Mouse (Mus musculus) midbrain, embryonic 10.5 days (tissue): Measurements from ENCODE around the gene Krt2. TPM values are rescaled to one million over a fixed set of nuclear protein-coding genes. Genes with fewer than 3 reads are reported as not detected.
A peak's percentile ranks its signal among the peaks of the same experiment; 100 is the strongest.

Experiments
- DNase-seq: peaks from one replicate; pipeline ENCODE4 v3.0.0-alpha.2; 2017; ENCODE audit warnings: low spot score
- H3K27ac ChIP-seq: fragments of 300-500 bp; sonication (generic); replicated peaks from 2 replicates; pipeline ENCODE4 v1.5.1; 2016; ENCODE audit warnings: mild to moderate bottlenecking
- H3K27me3 ChIP-seq: fragments of 300-500 bp; sonication (generic); 2 replicates; pipeline ENCODE4 v1.6.1; 2016; ENCODE audit warnings: low read depth, mild to moderate bottlenecking; ENCODE audit not compliant: poor library complexity, severe bottlenecking
- H3K36me3 ChIP-seq: fragments of 300-500 bp; sonication (generic); 2 replicates; pipeline ENCODE4 v1.6.1; 2016; ENCODE audit warnings: mild to moderate bottlenecking, moderate library complexity
- H3K4me1 ChIP-seq: fragments of 300-500 bp; sonication (generic); 2 replicates; pipeline ENCODE4 v1.6.1; 2016
- H3K4me3 ChIP-seq: fragments of 300-500 bp; sonication (generic); 2 replicates; pipeline ENCODE4 v1.5.1; 2016; ENCODE audit warnings: mild to moderate bottlenecking, moderate library complexity
- H3K9me3 ChIP-seq: fragments of 300-500 bp; sonication (generic); replicated peaks from 2 replicates; pipeline ENCODE4 v1.6.1; 2016; ENCODE audit warnings: mild to moderate bottlenecking
- WGBS: fragments of 180-500 bp; shearing (Covaris S2); methylation state at CpG from one replicate; pipeline ENCODE4 v1.1.7; 2016; 5-methylcytosine and 5-hydroxymethylcytosine counted together
- polyA plus RNA-seq: library from polyadenylated mRNA; unstranded; fragments of >200 nt; fragmentation: Nextera tagmentation; extraction: Ambion mirVana; gene quantifications from 2 replicates; pipeline ENCODE4 v1.2.1, GENCODE M21; 2016

Krt2 gene
- polyA plus RNA-seq, 1 experiment from 2014 or later, result not detected

- no peak overlapping the region for H3K27ac ChIP-seq
- no peak for DNase-seq
- H3K4me1 ChIP-seq, result no peaks in the 10 kb centered on the region
- H3K4me3 ChIP-seq, result no peak overlapping the region
- H3K9me3 ChIP-seq, result no peaks in the 10 kb centered on the region
- no peaks in the 10 kb centered on the region for H3K27me3 ChIP-seq
- H3K36me3 ChIP-seq, result no peaks in the 10 kb centered on the region
- WGBS, result 61% methylated on average over 6 of the region's 6 CpGs
These were observed 15.2 kb upstream of the Krt2 start for GRCm38 (mm10) chr15:101833131-101833530.

GRCm38 (mm10) chr15:101829441-101829840, 11.5 kb upstream of the Krt2 start:
- Histone ChIP-seq H3K27me3 (no peaks in the 10 kb centered on the region), H3K27ac (no peak overlapping the region), H3K9me3 (no peaks in the 10 kb centered on the region), H3K4me3 (no peak overlapping the region), H3K4me1 (peaks cover 7% of the 10 kb centered on the region), H3K36me3 (no peaks in the 10 kb centered on the region)
- WGBS, result 72% methylated on average over 5 of the region's 5 CpGs
- no peak for DNase-seq

- H3K36me3 ChIP-seq, result no peaks in the 10 kb centered on the region
- no peaks in the 10 kb centered on the region for H3K27me3 ChIP-seq
- no peaks in the 10 kb centered on the region for H3K9me3 ChIP-seq
- peaks cover 3% of the 10 kb centered on the region; the same call in 1 of the 2 replicates for H3K4me1 ChIP-seq
- DNase-seq, result no peak
- no peak overlapping the region for H3K4me3 ChIP-seq
- H3K27ac ChIP-seq, result no peak overlapping the region
- 28% methylated on average over 3 of the region's 3 CpGs for WGBS
These were observed 3.8 kb upstream of the Krt2 start for GRCm38 (mm10) chr15:101821786-101822185.

- Histone ChIP-seq H3K9me3 (no peaks in the 10 kb centered on the region), H3K4me1 (peaks cover 4% of the 10 kb centered on the region; the same call in 1 of the 2 replicates), H3K27me3 (no peaks in the 10 kb centered on the region), H3K4me3 (no peak overlapping the region), H3K27ac (no peak overlapping the region), H3K36me3 (no peaks in the 10 kb centered on the region)
- 83% methylated on average over 11 of the region's 11 CpGs for WGBS
- no peak for DNase-seq
These were observed 14.7 kb downstream of the Krt2 start for GRCm38 (mm10) chr15:101803052-101803822.

- DNase-seq, result no peak
These were observed 15.6 kb downstream of the Krt2 start, which contains the start of gene Krt73 for GRCm38 (mm10) chr15:101802296-101802835. Krt73 (minus strand) TSS chr15:101802346.

GRCm38 (mm10) chr15:101790867-101791266, 27.1 kb downstream of the Krt2 start:
- H3K4me1 ChIP-seq, result no peaks in the 10 kb centered on the region
- no peaks in the 10 kb centered on the region for H3K36me3 ChIP-seq
- DNase-seq, result no peak
- no peaks in the 10 kb centered on the region for H3K9me3 ChIP-seq
- H3K27ac ChIP-seq, result no peak overlapping the region
- 38% methylated on average over 3 of the region's 3 CpGs for WGBS
- no peak overlapping the region for H3K4me3 ChIP-seq
- no peaks in the 10 kb centered on the region for H3K27me3 ChIP-seq

More at GRCm38 (mm10) chr15:101802296-101802835, 15.6 kb downstream of the Krt2 start, which contains the start of gene Krt73:
- H3K27ac ChIP-seq, result 0 out of 2 replicates have a peak within 1 kb of the TSS, but pooled peaks have one; percentile 17
- H3K36me3 ChIP-seq, result no peaks in the 10 kb centered on the region
- WGBS, result 88% methylated on average over 6 of the region's 6 CpGs
- H3K4me3 ChIP-seq, result no peak within 1 kb of the TSS
- H3K27me3 ChIP-seq, result no peaks in the 10 kb centered on the region
- no peaks in the 10 kb centered on the region for H3K9me3 ChIP-seq
- H3K4me1 ChIP-seq, result peaks cover 4% of the 10 kb centered on the region; the same call in 1 of the 2 replicates

- H3K27ac ChIP-seq, result no peak within 1 kb of the TSS
- no peak within 1 kb of the TSS for H3K4me3 ChIP-seq
- no peak for DNase-seq
- H3K9me3 ChIP-seq, result no peaks in the 10 kb centered on the region
- no peaks in the 10 kb centered on the region for H3K4me1 ChIP-seq
- 92% methylated on average over 18 of the region's 18 CpGs for WGBS
- no peaks in the 10 kb centered on the region for H3K36me3 ChIP-seq
- no peaks in the 10 kb centered on the region for H3K27me3 ChIP-seq
These were observed 31.6 kb downstream of the Krt2 start, which contains the start of gene Krt72 for GRCm38 (mm10) chr15:101786360-101786759. Krt72 (minus strand) TSS chr15:101786460.

GRCm38 (mm10) chr15:101773420-101773819, 44.5 kb downstream of the Krt2 start:
- 86% methylated on average over 10 of the region's 10 CpGs for WGBS

GRCm38 (mm10) chr15:101772711-101773081, 45.3 kb downstream of the Krt2 start:
- peak overlapping the region; percentile 72 for H3K27ac ChIP-seq
- H3K4me3 ChIP-seq, result no peak overlapping the region
- H3K27me3 ChIP-seq, result no peaks in the 10 kb centered on the region
- peak; percentile 90 for DNase-seq
- H3K9me3 ChIP-seq, result no peaks in the 10 kb centered on the region
- WGBS, result 13% methylated on average over 5 of the region's 5 CpGs
- H3K4me1 ChIP-seq, result peaks cover 5% of the 10 kb centered on the region
- H3K36me3 ChIP-seq, result no peaks in the 10 kb centered on the region

More at GRCm38 (mm10) chr15:101773420-101773819, 44.5 kb downstream of the Krt2 start:
- Histone ChIP-seq H3K4me1 (peaks cover 5% of the 10 kb centered on the region), H3K4me3 (no peak overlapping the region), H3K27ac (no peak overlapping the region), H3K27me3 (no peaks in the 10 kb centered on the region), H3K9me3 (no peaks in the 10 kb centered on the region), H3K36me3 (no peaks in the 10 kb centered on the region)
- DNase-seq, result no peak

GRCm38 (mm10) chr15:101772080-101772710, 45.8 kb downstream of the Krt2 start:
- H3K27ac ChIP-seq, result peak overlapping the region; percentile 72

GRCm38 (mm10) chr15:101770226-101770625, 47.7 kb downstream of the Krt2 start:
- Histone ChIP-seq H3K27me3 (no peaks in the 10 kb centered on the region), H3K27ac (no peak overlapping the region), H3K9me3 (no peaks in the 10 kb centered on the region), H3K4me3 (no peak overlapping the region), H3K4me1 (peaks cover 5% of the 10 kb centered on the region), H3K36me3 (no peaks in the 10 kb centered on the region)
- WGBS, result 69% methylated on average over 8 of the region's 8 CpGs
- DNase-seq, result no peak

More at GRCm38 (mm10) chr15:101772080-101772710, 45.8 kb downstream of the Krt2 start:
- Histone ChIP-seq H3K36me3 (no peaks in the 10 kb centered on the region), H3K4me3 (no peak overlapping the region), H3K27me3 (no peaks in the 10 kb centered on the region), H3K4me1 (peaks cover 5% of the 10 kb centered on the region), H3K9me3 (no peaks in the 10 kb centered on the region)
- WGBS, result 77% methylated on average over 5 of the region's 5 CpGs
- DNase-seq, result peak; percentile 22
